Mouse (Mus musculus) frontal cortex, postnatal 36 days (tissue): Measurements from ENCODE around the gene Hoxd8.
A peak's percentile ranks its signal among the peaks of the same experiment; 100 is the strongest.

Experiments used
- DNase-seq, 2 experiments: peaks; one replicate each; pipeline ENCODE4 v3.0.0; 2022; ENCODE audit warnings: low spot score in 2 of 2

Hoxd8 gene

GRCm38 (mm10) chr2:74698201-74699052 lies 6.0 kb upstream of the Hoxd8 start:
- DNase-seq, result no peak

GRCm38 (mm10) chr2:74699053-74699430 lies 5.4 kb upstream of the Hoxd8 start:
- no peak for DNase-seq

- DNase-seq, result no peak
These were observed 4.5 kb upstream of the Hoxd8 start for GRCm38 (mm10) chr2:74699664-74700545.

GRCm38 (mm10) chr2:74700546-74701112 lies 3.8 kb upstream of the Hoxd8 start:
- DNase-seq, result no peak

- DNase-seq, result peak; percentile 82 to 86
These were observed 2.2 kb upstream of the Hoxd8 start for GRCm38 (mm10) chr2:74701949-74702819.

- DNase-seq, result no peak
These were observed 1.6 kb upstream of the Hoxd8 start for GRCm38 (mm10) chr2:74702820-74703219.

- no peak for DNase-seq
These were observed 1.1 kb upstream of the Hoxd8 start for GRCm38 (mm10) chr2:74703317-74703716.

- DNase-seq, result no peak
These were observed 559 bp upstream of the Hoxd8 start for GRCm38 (mm10) chr2:74703720-74704392.

- no peak for DNase-seq
These were observed 618 bp downstream of the Hoxd8 start for GRCm38 (mm10) chr2:74704999-74705466.

- no peak for DNase-seq
These were observed 1.2 kb downstream of the Hoxd8 start for GRCm38 (mm10) chr2:74705467-74706089.

- no peak for DNase-seq
These were observed 2.1 kb downstream of the Hoxd8 start for GRCm38 (mm10) chr2:74706393-74706960.

GRCm38 (mm10) chr2:74707599-74707998 lies 3.2 kb downstream of the Hoxd8 start:
- no peak for DNase-seq

GRCm38 (mm10) chr2:74708676-74709075 lies 4.3 kb downstream of the Hoxd8 start:
- DNase-seq, result no peak

GRCm38 (mm10) chr2:74709465-74710419 lies 5.3 kb downstream of the Hoxd8 start:
- DNase-seq, result no peak

- DNase-seq, result no peak
These were observed 6.6 kb downstream of the Hoxd8 start for GRCm38 (mm10) chr2:74710929-74711543.

- no peak for DNase-seq
These were observed 7.6 kb downstream of the Hoxd8 start, which contains the start of the genes Hoxd3 and Hoxd4 for GRCm38 (mm10) chr2:74711721-74712621. Gene Hoxd3 (plus strand): TSS chr2:74711927. Gene Hoxd4 (plus strand): TSS chr2:74711929.
